Mouse (Mus musculus): ENCODE results near the gene Tex46.

Gene Tex46

DNA sequence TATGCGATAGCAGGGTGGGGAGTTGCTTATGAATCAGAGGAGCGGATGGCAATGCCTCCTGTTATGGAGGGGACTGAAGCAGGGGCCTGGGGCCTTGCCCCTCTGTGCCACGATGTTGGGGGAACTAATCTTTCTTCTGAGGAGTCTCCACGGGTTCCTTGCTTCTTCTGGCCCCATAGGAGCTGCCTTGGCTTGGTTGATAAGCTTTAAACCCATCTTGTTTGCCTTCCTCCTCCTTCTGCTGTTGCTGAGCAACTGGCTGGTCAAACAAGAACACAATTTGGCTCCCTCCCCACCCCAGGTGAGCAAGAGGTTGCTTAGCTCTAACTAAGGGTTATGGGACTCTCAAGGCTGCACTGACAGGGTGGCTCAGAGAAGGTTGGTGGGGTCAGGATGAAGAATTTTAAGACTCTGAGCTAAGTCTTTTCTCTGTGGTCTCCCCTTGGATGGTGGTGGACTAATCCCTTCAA lies at the start of gene Tex46:
Tex46 (plus strand) TSS at position 51 of the 470 bp plus-strand sequence.
- DNase-seq (ENCODE audit: low read depth, low spot score) = no peak

DNA sequence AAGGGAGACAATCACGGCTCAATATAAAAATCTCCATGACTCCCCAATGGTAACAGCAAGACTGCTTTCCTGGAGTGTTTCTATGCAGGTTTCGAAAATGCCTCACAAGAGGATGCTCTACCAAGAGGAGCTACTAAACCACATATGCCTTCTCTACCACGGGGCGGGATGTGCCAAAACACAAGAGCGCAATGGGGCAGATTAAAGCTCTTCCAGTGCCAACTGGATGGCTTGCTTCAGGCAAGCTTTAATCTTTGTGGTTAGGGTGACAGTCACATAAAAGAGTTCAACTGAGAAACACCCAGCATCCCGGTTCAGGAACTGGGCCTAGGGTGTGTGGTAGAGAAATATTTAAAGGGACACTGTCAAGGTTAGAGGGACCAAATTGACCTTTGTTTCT lies 47.5 kb upstream of the Tex46 start:
- DNase-seq (ENCODE audit: low read depth, low spot score) = peak; percentile 29

DNA sequence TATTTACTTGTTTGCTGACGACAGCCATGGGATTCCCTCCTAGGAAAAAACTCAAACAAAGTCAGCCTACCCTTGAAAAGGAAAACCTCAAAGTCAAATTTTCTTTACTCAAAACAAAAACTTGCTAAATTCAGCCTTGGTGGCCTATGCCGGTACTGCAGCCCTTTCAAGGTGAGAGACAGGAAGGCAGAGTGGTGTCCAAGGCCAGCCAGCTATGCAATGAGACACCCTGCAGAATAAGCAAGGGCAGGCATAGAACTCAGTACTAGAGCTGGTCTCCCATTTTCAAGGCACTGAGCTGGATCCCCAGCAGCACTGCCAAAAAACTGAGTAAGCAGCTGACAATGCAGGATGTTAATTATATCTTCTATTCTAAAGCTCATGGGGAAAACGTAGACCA lies 41.6 kb upstream of the Tex46 start:
- peak; percentile 61 for DNase-seq (ENCODE audit: low read depth, low spot score)

DNA sequence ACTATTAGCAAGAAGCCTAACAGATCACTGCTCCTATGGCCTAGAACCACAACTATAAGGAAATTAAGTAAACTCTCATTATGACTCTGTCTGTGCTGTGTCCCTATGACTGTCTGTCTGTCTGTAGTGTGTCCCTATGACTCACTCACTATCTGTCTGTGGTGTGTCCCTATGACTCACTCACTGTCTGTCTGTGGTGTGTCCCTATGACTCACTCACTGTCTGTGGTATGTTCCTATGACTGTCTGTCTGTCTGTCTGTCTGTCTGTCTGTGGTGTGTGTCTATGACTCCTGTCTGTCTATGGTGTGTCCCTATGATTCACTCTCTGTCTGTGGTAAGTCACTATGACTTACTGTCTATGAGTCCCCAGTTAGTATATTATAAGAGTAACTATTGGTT lies 40.2 kb upstream of the Tex46 start:
- no peak for DNase-seq (ENCODE audit: low read depth, low spot score)

DNA sequence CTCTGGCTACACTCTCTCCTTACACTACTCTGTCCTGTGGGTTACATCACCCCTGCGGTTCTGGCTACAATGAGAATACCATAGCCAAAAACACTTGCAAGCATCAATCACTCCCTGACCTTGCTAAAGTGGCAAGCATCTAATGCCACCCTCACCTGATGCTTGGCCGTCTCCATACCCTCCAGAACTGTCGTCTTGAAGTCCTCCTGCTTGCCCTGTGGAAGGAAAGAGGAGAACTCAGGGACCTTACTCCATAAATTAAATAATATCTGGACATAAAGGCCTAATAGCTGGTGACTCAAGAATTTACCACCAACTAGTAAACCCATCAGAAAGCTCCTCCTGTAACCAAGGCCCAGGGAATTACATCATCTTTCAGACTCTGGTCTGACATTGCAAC lies 28.4 kb upstream of the Tex46 start:
- DNase-seq (ENCODE audit: low read depth, low spot score) = no peak

DNA sequence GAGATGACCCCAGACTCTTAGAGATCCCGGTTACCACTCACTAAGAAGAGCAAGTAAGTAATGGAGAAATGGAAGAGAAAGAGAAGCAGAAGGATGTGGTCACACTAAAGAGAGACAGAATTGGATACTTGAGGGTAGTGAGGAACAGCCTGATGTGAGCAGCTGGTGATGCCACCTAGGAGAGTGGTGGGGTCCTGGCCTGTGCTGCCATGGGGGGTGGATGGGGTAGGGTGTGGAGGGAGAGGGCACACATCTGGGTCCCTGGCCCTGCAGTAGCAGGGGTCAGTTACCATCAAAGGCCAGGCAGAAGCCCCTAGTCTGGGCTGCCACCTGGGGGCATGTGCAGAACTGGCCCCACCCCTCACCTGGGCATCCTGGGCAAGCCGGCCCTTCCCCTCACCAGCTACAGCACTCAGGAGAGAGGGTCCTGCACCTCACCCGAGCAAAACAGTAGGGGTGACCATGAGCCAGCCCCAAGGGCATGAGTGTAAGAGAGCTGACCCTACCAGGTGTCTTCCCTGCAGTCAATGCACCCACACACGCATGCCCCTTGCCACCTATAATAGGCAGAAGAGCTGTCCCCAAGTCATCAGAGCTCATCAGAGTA lies 22.9 kb upstream of the Tex46 start:
- DNase-seq (ENCODE audit: low read depth, low spot score) = no peak

DNA sequence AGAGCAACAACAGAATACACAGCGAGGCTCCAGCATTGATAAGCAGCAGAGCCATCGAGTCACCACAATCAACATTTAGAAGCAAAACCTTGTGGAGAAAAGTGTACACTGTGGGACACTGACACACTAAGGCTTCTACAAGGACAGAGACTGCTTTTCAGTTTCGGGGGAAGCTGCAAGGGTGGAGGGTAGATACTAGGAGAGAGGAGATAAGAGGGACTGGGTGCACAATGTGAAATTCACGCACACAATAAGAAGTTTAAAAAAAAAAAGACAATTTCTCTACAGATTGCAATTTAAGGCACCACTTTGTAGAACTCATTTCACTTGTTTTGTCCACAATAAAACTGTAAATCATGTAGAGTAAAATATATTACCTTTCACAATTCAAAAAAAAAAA lies 22.2 kb upstream of the Tex46 start:
- DNase-seq (ENCODE audit: low read depth, low spot score) = no peak

DNA sequence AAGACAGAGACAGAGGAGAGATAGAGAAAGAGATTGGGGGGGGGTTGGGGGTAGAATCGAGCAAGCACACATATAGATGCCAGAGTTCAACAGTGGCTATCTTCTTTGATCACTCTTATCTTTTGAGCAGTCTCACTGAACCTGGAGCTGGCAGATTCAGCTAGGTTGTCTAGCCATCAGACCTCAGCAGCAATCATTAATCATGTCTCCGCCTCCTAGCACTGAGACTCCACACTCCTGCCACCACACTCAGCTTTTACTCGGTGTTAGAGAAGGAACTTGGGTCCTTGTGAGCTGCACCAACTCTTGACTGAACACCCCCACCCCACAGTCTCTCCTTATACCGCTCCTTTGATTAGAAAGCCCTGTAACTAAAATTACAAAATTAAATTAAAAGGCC lies 18.1 kb upstream of the Tex46 start:
- no peak for DNase-seq (ENCODE audit: low read depth, low spot score)

DNA sequence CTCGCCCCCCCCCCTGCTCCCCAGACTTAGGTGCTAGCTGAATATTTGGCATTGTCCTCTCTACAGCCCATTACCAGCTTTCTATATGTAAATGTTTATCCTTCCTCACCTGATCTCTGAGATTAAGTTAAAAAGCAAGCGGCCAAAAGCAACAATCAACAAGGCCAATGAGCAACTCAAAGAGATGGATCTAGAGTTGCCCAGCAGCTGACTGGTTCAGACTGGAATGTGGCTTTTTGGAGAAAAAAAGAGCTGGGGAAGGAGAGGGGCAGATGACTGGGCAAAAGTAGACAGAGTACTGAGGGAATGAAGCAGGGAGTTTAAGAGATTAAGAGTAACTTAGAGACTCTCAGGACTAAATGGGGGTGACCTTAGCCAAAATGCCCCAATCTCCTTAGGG lies 16.2 kb upstream of the Tex46 start:
- DNase-seq (ENCODE audit: low read depth, low spot score) = peak; percentile 73

DNA sequence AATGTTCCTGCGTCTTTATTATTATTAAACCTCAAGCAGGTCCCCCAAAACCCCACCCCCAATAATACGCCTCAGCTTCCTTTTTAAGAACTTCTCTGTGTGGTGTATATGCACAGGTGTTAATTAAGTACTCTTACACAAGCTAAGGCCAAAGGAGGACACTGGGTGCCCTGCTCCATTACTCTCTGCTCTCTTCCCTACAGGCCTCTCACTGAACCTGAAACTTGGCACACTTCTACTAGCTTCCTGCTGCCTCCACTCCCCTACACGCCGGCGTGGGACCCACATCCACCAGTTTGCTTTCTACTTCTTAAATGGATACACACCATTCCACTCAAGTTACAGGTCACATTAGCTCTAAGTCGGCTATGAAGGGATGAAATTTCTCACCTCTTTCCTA lies 15.0 kb upstream of the Tex46 start:
- no peak for DNase-seq (ENCODE audit: low read depth, low spot score)

DNA sequence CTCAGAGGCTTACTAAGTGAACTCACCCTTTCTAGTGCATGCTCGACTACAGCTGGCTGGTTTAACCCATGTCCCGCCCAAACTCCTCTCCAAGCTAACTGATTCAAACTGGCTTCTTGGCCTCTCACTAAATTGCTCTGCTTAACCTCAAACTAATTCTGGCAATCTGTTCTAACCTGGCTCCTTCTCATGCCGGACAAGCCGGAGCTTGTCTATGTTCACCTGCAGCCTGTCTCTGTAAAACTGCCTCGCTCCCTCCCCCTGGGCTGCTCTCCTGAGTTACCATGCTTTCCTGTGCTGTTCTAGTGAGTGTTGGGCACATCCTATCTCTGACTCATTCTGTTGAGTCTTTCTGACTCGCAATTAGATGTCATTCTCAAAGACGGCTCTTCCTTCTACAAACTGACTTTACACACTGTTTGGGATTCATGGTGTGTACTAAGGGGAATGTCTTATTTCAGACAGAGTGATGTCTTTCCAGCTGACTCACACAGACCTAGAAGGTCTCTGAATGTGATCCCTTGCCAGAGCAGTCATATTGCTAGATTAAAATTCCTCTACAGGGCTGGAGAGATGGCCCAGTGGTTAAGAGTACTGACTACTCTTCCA lies 11.9 kb upstream of the Tex46 start:
- DNase-seq (ENCODE audit: low read depth, low spot score) = peak; percentile 41

DNA sequence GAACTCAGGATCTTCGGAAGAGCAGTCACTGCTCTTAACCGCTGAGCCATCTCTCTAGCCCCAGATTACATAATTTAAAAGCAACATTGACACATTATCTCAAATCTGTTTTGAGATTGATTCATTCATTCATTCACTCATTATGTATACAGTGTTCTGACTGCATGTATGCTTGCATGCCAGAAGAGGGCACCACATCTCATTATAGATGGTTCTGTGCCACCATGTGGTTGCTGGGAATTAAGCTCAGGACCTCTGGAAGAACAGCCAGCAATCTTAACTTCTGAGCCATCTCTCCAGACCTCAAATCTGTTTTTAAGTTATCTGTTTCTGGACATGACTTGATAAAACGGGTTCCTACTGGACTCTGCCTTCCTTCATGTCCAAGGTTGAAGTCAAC lies 10.4 kb upstream of the Tex46 start:
- DNase-seq (ENCODE audit: low read depth, low spot score) = peak; percentile 82

DNA sequence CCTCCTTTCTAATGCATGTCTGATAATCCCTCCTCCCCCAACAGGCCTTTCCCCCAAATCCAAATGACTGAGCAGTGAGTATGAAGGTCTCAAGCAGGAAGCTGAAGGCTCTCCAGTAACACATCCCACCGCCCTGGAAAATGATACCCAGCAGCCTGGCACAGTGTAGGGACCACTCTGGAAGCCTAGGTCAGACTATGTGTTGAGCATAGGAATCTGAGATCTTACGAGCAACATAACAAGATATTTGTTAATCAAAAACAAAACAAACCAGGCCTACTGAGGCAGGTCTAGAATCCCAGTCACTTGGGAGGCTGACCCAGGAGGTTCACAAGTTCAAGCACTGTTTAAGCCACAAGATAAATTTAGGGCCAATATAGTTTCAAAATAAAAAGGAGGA lies 9.7 kb upstream of the Tex46 start:
- no peak for DNase-seq (ENCODE audit: low read depth, low spot score)

DNA sequence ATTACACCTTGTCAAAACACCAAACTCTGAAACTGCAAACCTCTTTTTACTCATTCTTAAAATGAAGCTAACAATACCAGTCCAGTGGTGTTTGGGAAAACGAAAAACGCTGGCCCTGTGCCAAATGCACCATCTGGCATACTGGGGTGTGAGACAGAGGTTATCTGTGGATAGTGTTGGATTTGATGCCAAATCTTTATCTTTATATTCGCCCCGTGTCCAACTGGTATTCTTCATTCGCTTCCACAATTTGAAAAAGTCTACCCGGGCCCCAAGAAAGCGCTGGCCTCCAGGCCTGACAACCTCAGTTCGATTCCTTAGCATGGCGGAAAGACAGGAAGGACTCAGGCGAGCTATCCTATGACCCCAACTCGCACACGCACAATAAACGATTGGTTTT lies 8.8 kb upstream of the Tex46 start:
- DNase-seq (ENCODE audit: low read depth, low spot score) = no peak

DNA sequence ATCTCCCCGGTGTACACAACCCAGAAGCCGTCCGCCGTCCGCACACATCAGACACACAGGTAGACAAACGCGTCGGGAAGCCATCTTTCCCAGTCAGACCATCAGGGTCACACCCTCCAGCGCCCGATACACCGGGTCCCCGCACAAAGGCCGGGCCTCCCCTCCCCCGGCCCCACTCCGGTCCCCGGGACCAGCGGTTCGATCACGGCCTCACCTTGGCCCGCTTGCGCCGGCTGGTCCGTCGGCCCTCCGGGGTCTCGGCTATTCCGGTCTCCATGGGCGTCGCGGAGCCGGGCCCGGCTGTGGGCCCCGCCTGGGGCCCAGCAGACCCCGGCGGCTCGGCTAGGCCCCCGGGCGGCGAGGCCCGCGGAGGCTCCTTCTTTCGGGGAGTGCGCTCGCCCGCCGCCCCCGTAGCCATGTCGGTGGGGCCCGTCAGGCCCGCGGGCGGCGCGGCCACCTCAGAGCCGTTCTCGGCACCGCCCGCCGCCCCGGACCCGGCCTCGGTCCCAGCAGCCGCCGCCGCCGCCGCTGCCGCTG lies 8.2 kb upstream of the Tex46 start:
- DNase-seq (ENCODE audit: low read depth, low spot score) = peak; percentile 77

DNA sequence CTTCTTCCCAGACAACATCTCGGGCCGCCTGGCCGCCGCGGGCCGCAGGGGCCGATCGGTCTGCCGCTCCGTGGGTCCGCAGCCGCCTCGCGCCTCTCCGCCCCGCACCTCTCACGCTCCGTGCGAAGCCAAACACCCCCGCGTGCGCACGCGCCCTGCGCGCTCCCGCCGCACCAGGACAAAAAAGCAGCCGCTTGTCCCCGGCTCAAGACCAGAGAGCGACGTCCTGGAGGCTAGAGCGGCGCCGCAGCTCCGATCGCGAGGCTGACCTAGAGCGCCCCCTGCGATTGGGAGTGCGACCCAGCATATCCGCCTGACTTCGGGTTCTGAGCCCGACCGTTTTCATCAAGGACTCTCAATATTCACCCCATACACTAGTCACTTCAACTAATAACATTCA lies 7.7 kb upstream of the Tex46 start, which contains the start of gene Kdm1a:
Kdm1a (minus strand) TSS at position 156 of the 400 bp plus-strand sequence.
- DNase-seq (ENCODE audit: low read depth, low spot score) = peak; percentile 98

DNA sequence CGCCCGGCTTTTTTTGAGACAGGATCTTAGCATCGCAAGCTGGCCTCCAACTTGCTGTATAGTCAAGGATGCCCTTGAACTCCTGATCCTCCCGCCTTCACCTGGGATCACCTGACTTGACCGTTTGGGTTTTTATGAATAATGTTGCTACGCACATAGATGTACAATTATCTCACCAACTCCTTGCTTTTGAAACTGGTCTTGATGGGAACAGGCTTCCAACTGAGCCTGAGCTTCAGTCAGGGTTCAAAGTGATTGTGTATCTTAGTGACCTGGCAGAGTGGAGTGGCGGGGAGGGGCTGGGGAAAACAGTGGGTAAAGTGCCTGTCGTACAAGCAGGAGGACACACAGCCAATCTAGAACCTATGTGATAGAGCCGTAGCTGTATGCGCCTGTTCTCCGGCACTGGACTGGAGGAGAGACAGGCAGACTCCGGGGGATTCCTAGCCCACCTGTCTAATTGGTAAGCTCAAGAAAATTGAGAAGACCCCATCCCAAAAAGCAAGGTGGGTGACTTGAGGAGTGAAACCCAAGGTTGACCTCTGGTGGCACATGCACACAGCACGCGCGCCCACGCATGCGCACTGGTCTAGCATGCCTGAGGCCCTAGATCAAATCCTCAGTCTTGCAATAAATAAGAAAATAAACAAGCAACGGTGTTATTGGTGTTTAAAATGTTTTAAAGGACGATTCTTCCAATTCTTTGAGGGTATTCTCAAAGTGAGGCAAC lies 4.3 kb upstream of the Tex46 start:
- peak; percentile 76 for DNase-seq (ENCODE audit: low read depth, low spot score)

DNA sequence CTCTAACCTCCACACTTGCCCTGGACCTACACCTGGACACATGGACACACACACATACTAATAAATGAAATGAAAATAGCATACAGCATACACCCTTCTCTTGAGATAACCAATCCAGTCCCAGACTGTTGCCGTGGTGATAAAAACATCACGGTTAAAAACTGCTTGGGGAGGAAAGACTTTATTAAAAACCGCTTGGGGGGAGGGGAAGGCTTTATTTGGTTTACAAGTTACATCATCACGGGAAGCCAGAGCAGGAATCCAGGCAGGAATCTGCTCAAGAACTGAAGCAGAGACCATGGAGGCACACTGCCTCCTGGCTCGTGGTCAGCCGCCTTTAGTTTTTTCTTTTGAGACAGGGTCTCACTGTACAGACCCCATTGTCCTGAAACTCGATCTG lies 3.4 kb downstream of the Tex46 start:
- DNase-seq (ENCODE audit: low read depth, low spot score) = no peak

DNA sequence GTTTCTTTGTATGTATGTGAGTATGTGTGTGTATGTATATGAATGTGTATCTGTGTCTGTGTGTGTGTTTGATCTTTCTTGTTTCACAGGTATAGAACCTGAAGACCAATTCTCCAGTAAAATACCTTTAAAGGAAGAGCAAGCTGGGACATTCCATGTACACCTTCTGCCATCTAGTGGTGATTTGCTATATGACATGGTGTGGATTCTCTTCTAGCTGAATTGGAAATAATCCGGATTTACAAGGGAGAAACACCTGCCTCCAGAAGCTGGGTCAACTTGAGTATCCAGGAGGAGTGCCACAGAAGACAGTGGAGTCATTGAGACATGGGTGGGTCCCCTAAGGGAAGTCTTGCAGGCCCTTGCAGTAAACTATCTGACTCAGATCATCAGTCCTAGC lies 11.1 kb downstream of the Tex46 start:
- peak; percentile 74 for DNase-seq (ENCODE audit: low read depth, low spot score)

DNA sequence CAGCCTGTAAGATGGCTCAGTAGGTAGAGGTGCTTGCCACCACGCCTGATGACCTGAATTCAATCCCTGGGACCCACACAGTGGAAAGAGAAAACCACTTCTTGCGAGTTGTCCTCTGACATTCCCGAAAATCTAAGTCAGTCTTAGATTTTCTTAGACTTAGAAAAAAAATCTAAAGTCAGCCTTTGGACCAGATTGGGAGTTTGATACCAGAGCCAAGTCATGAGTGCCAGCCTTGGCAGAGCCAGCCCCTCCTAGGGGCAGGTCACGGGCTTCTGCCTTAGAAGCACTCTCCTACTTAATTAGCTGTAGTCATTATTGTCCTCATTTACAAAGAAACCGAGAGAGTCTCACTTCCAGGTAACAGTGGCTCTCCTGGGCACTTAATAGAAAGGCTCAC lies 11.7 kb downstream of the Tex46 start:
- no peak for DNase-seq (ENCODE audit: low read depth, low spot score)

DNA sequence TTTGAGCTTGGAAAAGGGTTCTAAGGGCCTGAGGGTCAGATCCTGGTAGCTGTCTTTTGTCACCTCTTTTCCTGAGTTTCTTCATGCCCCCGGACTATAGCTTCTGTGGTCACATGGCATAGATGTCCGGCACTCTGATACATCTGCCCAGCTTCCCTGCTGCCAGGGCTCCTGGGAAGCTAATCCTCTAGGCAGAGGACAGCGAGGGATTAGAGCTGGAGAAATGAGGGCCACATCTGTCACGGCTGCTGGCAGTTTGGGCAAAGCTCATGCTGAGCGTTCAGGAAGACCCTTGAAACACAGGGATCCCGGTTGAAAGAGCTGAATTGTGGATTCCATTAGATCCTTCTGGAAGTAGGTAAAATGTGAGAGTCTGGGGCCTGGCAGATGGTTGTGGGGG lies 12.2 kb downstream of the Tex46 start, which contains the start of gene Lactbl1:
Lactbl1 (plus strand) TSS at position 234 of the 400 bp plus-strand sequence.
- no peak for DNase-seq (ENCODE audit: low read depth, low spot score)

DNA sequence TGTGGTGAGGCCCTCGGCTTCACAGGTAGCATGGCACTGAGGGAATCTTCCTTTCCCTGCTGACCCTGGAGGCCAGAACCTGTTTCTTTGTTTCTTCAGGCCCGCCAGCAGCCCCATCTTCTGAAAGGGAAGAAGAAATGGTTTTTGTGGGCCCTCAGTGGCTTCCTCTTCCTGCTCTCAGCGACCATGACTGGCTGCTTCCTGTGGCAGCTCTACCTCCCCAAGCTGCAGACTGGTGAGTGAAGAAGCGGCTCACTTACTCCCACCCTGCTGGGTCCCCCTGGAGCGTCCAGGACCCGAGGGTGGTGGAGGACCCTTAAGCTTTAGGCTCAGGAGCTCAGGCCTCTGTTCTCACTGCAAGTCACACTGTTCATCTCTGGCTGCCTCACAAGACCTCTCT lies 16.4 kb downstream of the Tex46 start:
- DNase-seq (ENCODE audit: low read depth, low spot score) = no peak
